Mouse (Mus musculus) midbrain, embryonic 14.5 days (tissue): ENCODE data around the gene Slc6a17. TPM values are rescaled to one million over a fixed set of nuclear protein-coding genes. Genes with fewer than 3 reads are reported as not detected.

Experiments used
- ATAC-seq: fragments of 200-750 bp; cut with Nextera tagmentation; 2 replicates; pipeline ENCODE4 v1.8.0; 2017; ENCODE audit warnings: moderate number of reproducible peaks, moderate library complexity; ENCODE audit not compliant: low FRiP score, low TSS enrichment
- DNase-seq: peaks from one replicate; pipeline ENCODE4 v3.0.0-alpha.2; 2015
- H3K27ac ChIP-seq: fragments of 300-500 bp; sonication (generic); replicated peaks from 2 replicates; pipeline ENCODE4 v1.5.1; 2014; ENCODE audit warnings: mild to moderate bottlenecking, low read depth, low read length, moderate library complexity
- H3K27me3 ChIP-seq: fragments of 300-500 bp; sonication (generic); 2 replicates; pipeline ENCODE4 v1.6.1; 2014; ENCODE audit warnings: low read length, control low read depth, mixed read lengths; ENCODE audit not compliant: control insufficient read depth, insufficient read depth
- H3K36me3 ChIP-seq: fragments of 300-500 bp; sonication (generic); 2 replicates; pipeline ENCODE4 v1.6.1; 2014; ENCODE audit warnings: low read length, control low read depth; ENCODE audit not compliant: control insufficient read depth, insufficient read depth
- H3K4me1 ChIP-seq: fragments of 300-500 bp; sonication (generic); 2 replicates; pipeline ENCODE4 v1.6.1; 2014; ENCODE audit warnings: mild to moderate bottlenecking, antibody characterized with exemption, low read length, control low read depth; ENCODE audit not compliant: control insufficient read depth, insufficient read depth
- H3K4me2 ChIP-seq: fragments of 300-500 bp; sonication (generic); 2 replicates; pipeline ENCODE4 v1.6.1; 2014; ENCODE audit warnings: mild to moderate bottlenecking, low read length, moderate library complexity
- H3K4me3 ChIP-seq: fragments of 300-500 bp; sonication (generic); replicated peaks from 2 replicates; pipeline ENCODE4 v1.5.1; 2014; ENCODE audit warnings: low read depth, low read length
- H3K9ac ChIP-seq: fragments of 300-500 bp; sonication (generic); replicated peaks from 2 replicates; pipeline ENCODE4 v1.6.1; 2014; ENCODE audit warnings: mild to moderate bottlenecking, low read length, moderate library complexity
- H3K9me3 ChIP-seq: fragments of 300-500 bp; sonication (generic); 2 replicates; pipeline ENCODE4 v1.6.1; 2016; ENCODE audit warnings: low read length, control low read depth, mixed read lengths; ENCODE audit not compliant: control insufficient read depth
- WGBS: fragments of 180-500 bp; shearing (Covaris S2); extraction: QIAGEN DNeasy Blood & Tissue Kit; methylation state at CpG from one replicate; pipeline ENCODE4 v1.1.7; 2014; 5-methylcytosine and 5-hydroxymethylcytosine counted together
- polyA plus RNA-seq: library from polyadenylated mRNA; unstranded; fragments of >200 nt; fragmentation: Nextera tagmentation; extraction: Ambion mirVana; gene quantifications from 2 replicates; pipeline ENCODE4 v1.2.1, GENCODE M21; 2014

The Slc6a17 gene
- polyA plus RNA-seq, 1 experiment from 2014 or later = 12.3 TPM

DNA sequence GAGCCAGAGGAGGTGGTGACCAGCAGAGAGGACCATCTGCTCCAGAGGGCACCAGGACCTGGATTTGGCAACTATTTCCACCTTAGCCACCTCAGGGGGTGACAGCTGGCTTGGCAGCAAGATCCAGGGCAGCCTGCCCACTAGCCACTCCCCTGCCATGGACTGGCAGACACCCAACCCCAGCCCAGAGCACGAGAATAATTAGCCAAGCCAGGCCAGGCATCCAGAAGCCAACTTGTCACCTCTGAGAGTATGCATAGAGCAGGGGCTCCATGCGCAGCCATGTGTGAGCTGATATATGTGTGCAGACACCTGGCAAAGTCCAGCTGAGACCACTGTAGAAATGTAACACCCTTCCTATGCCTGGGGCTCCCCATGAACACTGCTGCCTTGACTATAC is 29.1 kb upstream of the Slc6a17 start:
- ATAC-seq (peak; percentile 34; the same call in 1 of the 2 replicates), DNase-seq (no peak)
- no peak overlapping the region for H3K27ac ChIP-seq
- H3K27me3 ChIP-seq = no peaks in the 10 kb centered on the region
- H3K36me3 ChIP-seq = no peaks in the 10 kb centered on the region
- no peak overlapping the region for H3K4me2 ChIP-seq
- 68% methylated on average over 2 of the region's 2 CpGs for WGBS
- H3K9me3 ChIP-seq = no peaks in the 10 kb centered on the region
- no peaks in the 10 kb centered on the region for H3K4me1 ChIP-seq
- H3K9ac ChIP-seq = no peak overlapping the region
- no peak overlapping the region for H3K4me3 ChIP-seq

DNA sequence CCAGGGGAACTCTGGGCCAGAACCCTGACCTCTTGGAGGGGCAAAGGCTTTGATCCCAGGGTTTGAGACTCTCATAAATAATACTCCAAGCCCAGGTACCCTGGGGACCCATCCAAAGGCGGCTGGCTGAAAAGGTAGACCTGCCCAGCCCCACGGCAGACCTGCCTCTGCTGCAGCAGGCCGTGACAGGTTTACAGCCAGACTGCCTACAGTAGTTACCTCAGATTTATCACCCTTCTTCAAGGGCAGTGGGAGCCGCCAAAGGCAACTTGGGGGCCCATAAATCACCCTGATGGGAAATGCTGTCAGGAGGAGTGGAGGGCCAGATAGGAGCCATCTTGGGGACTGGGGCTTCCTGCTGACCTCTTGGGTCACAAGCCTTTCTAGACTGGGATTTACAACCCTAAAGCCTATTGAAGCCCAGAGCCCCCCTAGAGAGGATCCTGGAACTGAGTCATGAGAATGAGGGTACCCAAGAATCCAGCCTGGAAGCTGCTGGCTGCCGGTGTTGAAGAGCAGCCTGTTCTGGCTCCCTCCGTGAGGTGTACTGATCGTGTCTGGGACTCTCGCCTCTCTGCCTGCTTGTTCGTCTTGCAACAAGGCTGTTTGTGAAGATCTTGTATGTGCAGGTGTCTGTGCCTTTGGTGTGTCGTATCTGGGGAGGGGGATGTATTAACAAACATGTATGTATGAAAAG is 28.0 kb upstream of the Slc6a17 start:
- Histone ChIP-seq H3K36me3 (no peaks in the 10 kb centered on the region), H3K9ac (no peak overlapping the region), H3K4me2 (no peak overlapping the region), H3K27me3 (no peaks in the 10 kb centered on the region), H3K4me1 (no peaks in the 10 kb centered on the region), H3K4me3 (no peak overlapping the region), H3K9me3 (no peaks in the 10 kb centered on the region), H3K27ac (no peak overlapping the region)
- no peak for ATAC-seq
- no peak for DNase-seq
- 87% methylated on average over 10 of the region's 10 CpGs for WGBS

DNA sequence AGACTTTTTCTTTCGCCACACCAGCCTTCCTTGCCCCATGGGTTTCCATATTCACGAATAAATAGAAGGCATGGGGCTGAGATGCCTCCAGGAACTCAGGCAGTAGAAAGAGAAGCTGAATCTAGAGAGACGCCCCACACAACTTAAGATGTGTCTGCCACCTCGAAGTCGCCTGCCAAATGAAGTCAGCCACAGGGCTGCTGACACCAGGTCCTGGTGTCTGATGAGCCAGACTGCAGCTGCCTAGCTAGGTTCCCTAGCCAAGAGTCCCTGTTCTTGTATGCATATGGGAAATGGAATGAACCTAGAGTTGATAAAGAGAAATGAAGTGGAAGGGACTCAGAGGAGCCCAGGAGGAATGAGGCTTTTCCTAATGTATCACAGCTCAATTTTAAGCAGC is 27.5 kb upstream of the Slc6a17 start:
- H3K9me3 ChIP-seq = no peaks in the 10 kb centered on the region
- no peak overlapping the region for H3K4me2 ChIP-seq
- H3K27ac ChIP-seq = no peak overlapping the region
- ATAC-seq = no peak
- H3K36me3 ChIP-seq = no peaks in the 10 kb centered on the region
- no peaks in the 10 kb centered on the region for H3K4me1 ChIP-seq
- no peak overlapping the region for H3K9ac ChIP-seq
- 81% methylated on average over 5 of the region's 5 CpGs for WGBS
- no peak overlapping the region for H3K4me3 ChIP-seq
- DNase-seq = no peak
- no peaks in the 10 kb centered on the region for H3K27me3 ChIP-seq

DNA sequence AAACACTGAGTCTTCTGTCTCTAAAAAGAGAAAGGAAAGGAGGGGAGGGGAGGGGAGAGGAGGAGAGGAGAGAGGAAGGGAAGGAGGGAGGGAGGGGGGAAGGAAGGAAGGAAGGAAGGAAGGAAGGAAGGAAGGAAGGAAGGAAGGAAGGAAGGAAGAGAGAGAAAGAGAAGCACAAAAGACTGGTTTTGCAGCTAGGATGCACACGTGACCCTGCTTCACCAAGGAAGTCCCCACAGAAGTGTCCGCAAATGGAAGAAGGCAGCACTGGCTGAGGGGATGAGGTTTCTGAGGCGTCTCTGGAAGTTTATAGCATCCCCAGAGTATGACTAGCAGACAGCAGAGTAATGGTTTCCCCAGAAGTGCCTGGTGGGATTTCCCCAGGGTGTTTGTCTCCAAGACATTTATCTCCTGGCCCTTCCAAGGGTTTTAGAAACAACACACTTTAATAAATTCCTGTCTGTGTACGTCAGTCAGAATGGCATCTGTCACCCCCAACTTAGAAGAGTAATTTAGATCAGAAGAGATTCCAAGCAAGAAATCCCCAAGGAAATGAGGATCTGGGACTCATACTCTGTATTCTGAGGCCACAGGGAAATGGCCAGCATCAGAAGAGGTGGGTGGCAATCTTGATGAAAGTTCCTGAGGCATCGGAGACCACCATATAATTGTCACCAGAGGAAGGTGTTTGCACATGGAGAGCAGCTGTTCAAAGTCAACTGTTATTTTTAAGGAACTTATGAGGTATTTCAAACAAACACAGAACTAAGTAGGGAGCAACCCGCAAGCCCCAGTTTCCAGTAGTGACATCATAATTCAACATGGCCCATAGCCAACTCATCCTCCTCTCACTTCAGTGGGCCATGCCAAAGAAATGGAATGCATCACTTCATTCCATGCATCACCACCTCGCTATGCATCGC is 25.6 kb upstream of the Slc6a17 start:
- Histone ChIP-seq H3K36me3 (no peaks in the 10 kb centered on the region), H3K9ac (no peak overlapping the region), H3K27me3 (no peaks in the 10 kb centered on the region), H3K9me3 (no peaks in the 10 kb centered on the region), H3K4me2 (no peak overlapping the region), H3K27ac (no peak overlapping the region), H3K4me3 (no peak overlapping the region), H3K4me1 (no peaks in the 10 kb centered on the region)
- WGBS = 84% methylated on average over 8 of the region's 8 CpGs
- DNase-seq = no peak
- no peak for ATAC-seq

DNA sequence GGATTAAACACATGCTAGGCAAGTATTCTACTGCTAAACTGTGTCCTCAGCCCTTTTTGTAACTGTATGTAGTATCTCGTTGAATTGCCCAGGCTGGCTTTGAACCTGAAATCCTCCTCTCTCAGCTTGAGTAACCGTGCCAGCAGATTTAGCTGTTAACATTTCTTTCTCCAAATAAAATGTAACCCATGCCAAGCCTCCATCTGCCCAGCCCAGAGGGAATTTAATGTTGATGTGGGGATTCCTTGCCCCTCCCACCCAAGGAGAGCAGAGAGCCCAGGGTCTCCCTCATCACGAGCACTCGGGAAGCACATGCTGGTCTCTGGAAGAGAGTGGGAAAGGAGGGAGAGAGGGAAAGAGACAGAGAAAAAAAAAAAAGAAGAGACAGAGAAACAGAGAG is 24.8 kb upstream of the Slc6a17 start:
- no peak for DNase-seq
- WGBS = 66% methylated on average over 4 of the region's 4 CpGs

GRCm38 (mm10) chr3:107537504-107537889 is 19.7 kb upstream of the Slc6a17 start:
- DNase-seq = no peak
- WGBS = 33% methylated on average over 8 of the region's 8 CpGs
- no peaks in the 10 kb centered on the region for H3K27me3 ChIP-seq
- H3K9me3 ChIP-seq = no peaks in the 10 kb centered on the region
- peak overlapping the region; percentile 9; the same call in 1 of the 2 replicates for H3K4me3 ChIP-seq
- H3K36me3 ChIP-seq = no peaks in the 10 kb centered on the region
- H3K9ac ChIP-seq = peak overlapping the region; percentile 55
- H3K4me2 ChIP-seq = peak overlapping the region; percentile 49
- peaks cover 11% of the 10 kb centered on the region; the same call in 1 of the 2 replicates for H3K4me1 ChIP-seq
- ATAC-seq = peak; percentile 17; the same call in 1 of the 2 replicates
- peak overlapping the region; percentile 82 for H3K27ac ChIP-seq

More for the DNA sequence above, 24.8 kb upstream of the Slc6a17 start:
- H3K27ac ChIP-seq = no peak overlapping the region
- H3K9ac ChIP-seq = no peak overlapping the region
- ATAC-seq = no peak
- H3K4me3 ChIP-seq = no peak overlapping the region
- H3K9me3 ChIP-seq = no peaks in the 10 kb centered on the region
- no peaks in the 10 kb centered on the region for H3K27me3 ChIP-seq
- H3K36me3 ChIP-seq = no peaks in the 10 kb centered on the region
- H3K4me1 ChIP-seq = no peaks in the 10 kb centered on the region
- no peak overlapping the region for H3K4me2 ChIP-seq

GRCm38 (mm10) chr3:107536810-107537503 is 19.1 kb upstream of the Slc6a17 start:
- Histone ChIP-seq H3K4me2 (peak overlapping the region; percentile 49), H3K27me3 (no peaks in the 10 kb centered on the region), H3K27ac (peak overlapping the region; percentile 82), H3K9ac (peak overlapping the region; percentile 55), H3K4me3 (peak overlapping the region; percentile 9), H3K4me1 (peaks cover 11% of the 10 kb centered on the region; the same call in 1 of the 2 replicates), H3K9me3 (no peaks in the 10 kb centered on the region), H3K36me3 (no peaks in the 10 kb centered on the region)
- ATAC-seq = peak; percentile 76
- peak; percentile 86 for DNase-seq
- 2% methylated on average over 17 of the region's 17 CpGs for WGBS

DNA sequence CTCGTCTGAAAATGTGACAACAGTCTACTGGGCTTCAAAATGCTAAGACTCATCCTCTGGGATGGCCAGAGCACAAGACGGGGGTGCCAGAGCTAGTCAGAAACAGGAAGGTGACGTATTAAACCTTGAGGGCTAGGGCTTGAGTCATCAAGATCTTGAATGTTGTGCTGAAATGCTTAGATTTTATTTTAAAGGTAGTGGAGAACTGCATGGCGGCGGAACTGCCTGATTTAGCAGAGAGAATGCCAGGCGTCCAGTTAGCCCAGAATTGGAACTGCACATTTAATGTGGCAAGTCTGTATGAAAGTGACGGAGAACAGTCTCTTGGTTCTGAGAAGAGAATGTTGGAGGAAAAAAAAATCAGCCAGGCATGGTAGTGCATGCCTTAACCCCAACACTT is 17.1 kb upstream of the Slc6a17 start:
- H3K27ac ChIP-seq = no peak overlapping the region
- H3K9ac ChIP-seq = no peak overlapping the region
- ATAC-seq (no peak), DNase-seq (no peak)
- no peaks in the 10 kb centered on the region for H3K36me3 ChIP-seq
- no peaks in the 10 kb centered on the region for H3K27me3 ChIP-seq
- peaks cover 12% of the 10 kb centered on the region; the same call in 1 of the 2 replicates for H3K4me1 ChIP-seq
- 92% methylated on average over 7 of the region's 7 CpGs for WGBS
- no peak overlapping the region for H3K4me2 ChIP-seq
- no peak overlapping the region for H3K4me3 ChIP-seq
- H3K9me3 ChIP-seq = no peaks in the 10 kb centered on the region
